Mouse (Mus musculus) bone marrow, adult 2 months (tissue): ENCODE results near the gene Itgad.

ENCODE experiments used
- CTCF ChIP-seq: fragments of 200-500 bp; IDR thresholded peaks from 2 replicates; pipeline ENCODE4 v1.5.1; 2011; ENCODE audit warnings: low read length, control low read depth; ENCODE audit not compliant: control insufficient read depth, insufficient read depth
- POLR2A ChIP-seq: fragments of 200-500 bp; IDR thresholded peaks from 2 replicates; pipeline ENCODE4 v1.6.1; 2011; ENCODE audit warnings: low read depth, mild to moderate bottlenecking, control low read depth, low read length, borderline replicate concordance; ENCODE audit not compliant: control insufficient read depth

DNA sequence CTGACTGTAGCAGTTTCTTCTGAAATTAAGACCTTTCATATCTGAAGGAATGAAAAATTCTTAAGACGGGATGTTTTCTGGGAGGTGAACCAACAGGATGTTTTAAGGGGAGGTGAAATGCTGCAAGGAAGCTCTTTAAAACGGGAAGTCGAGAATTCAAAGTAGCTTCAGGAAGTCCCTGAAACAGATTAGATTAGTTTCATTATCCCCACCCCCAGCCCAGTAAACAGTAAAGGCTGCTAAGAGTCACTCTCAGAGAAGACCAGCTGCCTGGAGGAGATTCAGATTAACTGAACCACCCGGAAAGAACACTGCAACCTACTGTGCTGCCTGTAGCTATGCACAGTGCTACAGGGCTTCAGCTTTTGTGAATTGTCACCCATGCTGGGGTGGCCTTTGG is 65.8 kb downstream of the Itgad start:
- TF ChIP-seq CTCF (no peak), POLR2A (no peak)
